Mouse (Mus musculus) limb, embryonic 11.5 days (tissue): Measurements from ENCODE around the gene Mettl7b. TPM values are rescaled to one million over a fixed set of nuclear protein-coding genes. Genes with fewer than 3 reads are reported as not detected.

ENCODE experiments used
- ATAC-seq: fragments of 200-750 bp; cut with Nextera tagmentation; 2 replicates; pipeline ENCODE4 v1.8.0; 2017; ENCODE audit warnings: low read depth; ENCODE audit not compliant: insufficient number of reproducible peaks, low FRiP score, low TSS enrichment
- DNase-seq: peaks from one replicate; pipeline ENCODE4 v3.0.0-alpha.2; 2015; ENCODE audit warnings: low spot score
- H3K27ac ChIP-seq: fragments of 300-500 bp; sonication (generic); replicated peaks from 2 replicates; pipeline ENCODE4 v1.5.1; 2014; ENCODE audit warnings: low read depth, mild to moderate bottlenecking, low read length
- H3K27me3 ChIP-seq: fragments of 300-500 bp; sonication (generic); 2 replicates; pipeline ENCODE4 v1.6.1; 2014; ENCODE audit warnings: mild to moderate bottlenecking, low read length, mixed read lengths; ENCODE audit not compliant: control insufficient read depth, insufficient read depth
- H3K36me3 ChIP-seq: fragments of 300-500 bp; sonication (generic); 2 replicates; pipeline ENCODE4 v1.6.1; 2014; ENCODE audit warnings: mild to moderate bottlenecking, low read length, moderate library complexity, mixed read lengths; ENCODE audit not compliant: control insufficient read depth, insufficient read depth
- H3K4me1 ChIP-seq: fragments of 300-500 bp; sonication (generic); 2 replicates; pipeline ENCODE4 v1.6.1; 2014; ENCODE audit warnings: low read length, mixed read lengths; ENCODE audit not compliant: control insufficient read depth, insufficient read depth
- H3K4me2 ChIP-seq: fragments of 300-500 bp; sonication (generic); 2 replicates; pipeline ENCODE4 v1.6.1; 2014; ENCODE audit warnings: low read depth, mild to moderate bottlenecking, moderate library complexity; ENCODE audit not compliant: severe bottlenecking
- H3K4me3 ChIP-seq: fragments of 300-500 bp; sonication (generic); 2 replicates; pipeline ENCODE4 v1.5.1; 2014; ENCODE audit warnings: low read depth, low read length
- H3K9ac ChIP-seq: fragments of 300-500 bp; sonication (generic); 2 replicates; pipeline ENCODE4 v1.6.1; 2014; ENCODE audit warnings: mild to moderate bottlenecking, low read length
- H3K9me3 ChIP-seq: fragments of 300-500 bp; sonication (generic); 2 replicates; pipeline ENCODE4 v1.6.1; 2016; ENCODE audit warnings: low read length; ENCODE audit not compliant: control insufficient read depth
- WGBS: fragments of 180-500 bp; shearing (Covaris S2); extraction: QIAGEN DNeasy Blood & Tissue Kit; methylation state at CpG from one replicate; pipeline ENCODE4 v1.1.7; 2014; 5-methylcytosine and 5-hydroxymethylcytosine counted together
- polyA plus RNA-seq: library from polyadenylated mRNA; unstranded; fragments of >200 nt; fragmentation: Nextera tagmentation; extraction: Ambion mirVana; gene quantifications from 2 replicates; pipeline ENCODE4 v1.2.1, GENCODE M21; 2014

The Mettl7b gene
- polyA plus RNA-seq, 1 experiment from 2014 or later: not detected

DNA sequence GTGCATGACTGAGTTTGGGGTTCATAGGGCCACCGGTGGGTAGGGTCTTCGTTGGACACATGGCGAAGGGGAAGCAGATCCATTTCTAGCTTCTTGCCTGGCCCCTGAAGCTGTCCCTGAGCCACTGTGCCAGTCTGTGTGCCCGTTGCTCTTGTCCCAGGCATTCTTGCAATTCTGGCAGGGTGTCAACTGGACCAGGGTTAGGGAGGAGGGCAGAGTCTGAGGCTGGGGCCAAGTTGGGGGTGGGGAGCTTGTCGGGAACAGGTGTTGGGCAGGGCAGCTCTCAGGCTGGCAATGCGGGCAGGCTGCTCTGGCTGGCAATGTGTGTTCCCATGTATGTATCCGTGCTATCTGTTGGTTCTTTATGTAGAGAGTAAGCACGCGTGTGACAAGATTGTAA, 22.3 kb downstream of the Mettl7b start:
- Histone ChIP-seq H3K36me3 (no peaks in the 10 kb centered on the region), H3K27ac (no peak overlapping the region), H3K4me3 (no peak overlapping the region), H3K9ac (no peak overlapping the region), H3K9me3 (no peaks in the 10 kb centered on the region), H3K27me3 (peaks cover 27% of the 10 kb centered on the region), H3K4me2 (no peak overlapping the region), H3K4me1 (peaks cover under 1% of the 10 kb centered on the region; the same call in 1 of the 2 replicates)
- 83% methylated on average over 9 of the region's 9 CpGs for WGBS
- no peak for DNase-seq
- ATAC-seq: no peak

DNA sequence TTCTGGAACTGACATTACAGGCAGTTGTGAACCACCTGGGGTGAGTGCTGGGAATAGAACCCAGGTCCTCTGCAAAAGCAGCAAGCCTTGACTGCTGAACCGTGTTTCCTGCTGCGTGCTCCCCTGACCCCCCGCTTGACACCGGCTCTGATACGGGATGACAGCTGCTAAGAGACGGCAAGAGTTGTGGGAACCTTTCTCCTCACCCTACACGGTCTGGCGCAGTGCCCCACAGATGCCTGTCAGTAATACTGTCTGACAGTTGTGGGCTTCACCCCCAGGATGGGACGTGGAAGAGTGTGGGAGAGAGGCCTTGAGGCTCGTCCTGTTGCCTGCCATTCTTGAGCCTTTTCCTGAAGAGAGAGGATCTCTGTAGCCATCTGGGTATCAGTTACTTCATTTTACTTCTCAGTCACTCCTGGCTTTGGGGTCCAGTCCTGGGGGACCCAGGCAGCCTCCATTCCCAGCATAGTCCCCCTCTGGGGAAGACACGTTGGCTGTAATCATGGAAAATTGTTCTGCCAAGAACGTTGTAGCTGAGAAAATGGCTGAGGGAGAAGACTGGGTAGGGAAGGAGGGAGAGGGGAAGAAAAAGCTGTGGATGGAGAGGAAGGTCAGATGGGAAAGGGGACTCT, 22.9 kb downstream of the Mettl7b start:
- DNase-seq (no peak), ATAC-seq (no peak)
- peaks cover 33% of the 10 kb centered on the region for H3K27me3 ChIP-seq
- H3K4me1 ChIP-seq: peaks cover 4% of the 10 kb centered on the region; the same call in 1 of the 2 replicates
- H3K4me2 ChIP-seq: no peak overlapping the region
- H3K27ac ChIP-seq: no peak overlapping the region
- WGBS: 73% methylated on average over 12 of the region's 12 CpGs
- H3K4me3 ChIP-seq: no peak overlapping the region
- no peaks in the 10 kb centered on the region for H3K36me3 ChIP-seq
- H3K9ac ChIP-seq: no peak overlapping the region
- no peaks in the 10 kb centered on the region for H3K9me3 ChIP-seq

DNA sequence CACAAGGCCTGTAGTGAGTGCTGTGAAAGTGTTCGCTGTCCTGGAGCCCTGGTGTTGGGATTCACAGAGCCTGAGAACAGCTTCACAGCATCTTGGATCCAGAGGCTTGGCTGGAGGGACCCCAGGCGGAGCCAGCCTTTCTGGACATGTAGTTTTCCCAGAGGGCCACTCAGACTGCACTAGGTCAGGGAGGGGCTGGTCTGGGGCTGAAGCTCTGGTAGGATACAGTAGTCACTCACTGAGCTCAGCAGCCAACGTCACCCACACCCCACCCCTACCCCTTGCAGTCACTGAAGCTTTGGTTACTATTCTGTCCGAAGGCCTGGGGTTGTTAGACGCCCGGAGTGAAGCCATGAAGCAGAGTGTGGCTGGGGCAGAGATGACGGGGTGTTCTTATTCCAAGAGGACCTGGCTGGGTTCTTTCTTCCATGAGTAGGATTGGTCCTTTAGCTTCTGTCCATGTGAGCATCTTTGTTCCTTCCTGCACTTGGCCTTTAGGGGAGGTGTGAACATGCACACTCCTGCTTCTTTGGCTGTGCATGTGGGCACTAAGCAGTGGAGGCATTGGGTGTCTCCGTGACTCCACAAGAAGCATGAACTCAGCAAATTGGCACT, 24.9 kb downstream of the Mettl7b start:
- H3K9me3 ChIP-seq: no peaks in the 10 kb centered on the region
- ATAC-seq (no peak), DNase-seq (no peak)
- no peak overlapping the region for H3K4me3 ChIP-seq
- no peak overlapping the region for H3K9ac ChIP-seq
- no peaks in the 10 kb centered on the region for H3K36me3 ChIP-seq
- peaks cover 4% of the 10 kb centered on the region; the same call in 1 of the 2 replicates for H3K4me1 ChIP-seq
- no peak overlapping the region for H3K27ac ChIP-seq
- H3K27me3 ChIP-seq: peaks cover 45% of the 10 kb centered on the region
- no peak overlapping the region for H3K4me2 ChIP-seq
- WGBS: 70% methylated on average over 8 of the region's 8 CpGs

DNA sequence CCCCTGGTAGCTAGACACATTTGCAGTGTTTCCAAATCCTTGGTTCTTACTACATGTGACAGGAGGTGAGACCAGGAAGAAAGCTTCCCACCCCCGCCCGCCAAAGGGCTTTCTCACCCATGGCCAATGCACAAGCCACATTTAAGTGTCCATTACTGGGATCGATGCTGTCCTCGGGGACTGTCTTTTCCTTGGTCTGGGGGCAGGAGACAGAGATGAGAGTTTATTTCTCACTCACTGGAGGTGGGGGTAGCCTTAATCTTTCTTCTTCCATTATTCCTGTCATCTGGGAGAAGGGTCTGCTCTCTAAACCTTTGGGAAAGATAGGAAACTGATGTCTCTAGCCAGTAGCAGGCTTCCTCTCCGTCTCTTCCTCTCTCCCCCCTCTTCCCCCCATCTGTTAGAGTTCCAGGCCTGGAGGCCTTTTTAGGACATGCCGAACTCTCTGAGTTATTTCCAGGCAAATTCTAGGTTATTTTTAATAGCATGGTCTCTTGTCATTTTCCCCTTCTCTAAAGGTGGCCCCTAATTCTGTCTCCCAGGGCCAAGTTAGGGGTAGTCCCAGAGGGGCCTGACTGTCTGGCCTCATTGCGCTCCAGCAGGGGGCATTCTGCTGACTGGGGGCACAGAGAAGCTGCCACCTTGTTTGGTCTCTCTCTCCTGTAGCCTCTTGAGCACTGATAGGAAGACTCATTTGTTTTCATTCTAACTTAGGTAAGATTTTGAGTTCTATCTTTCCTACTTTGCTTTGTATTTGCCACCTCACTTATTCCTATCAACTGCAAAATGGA, 25.6 kb downstream of the Mettl7b start:
- H3K4me1 ChIP-seq: peaks cover 4% of the 10 kb centered on the region; the same call in 1 of the 2 replicates
- H3K4me2 ChIP-seq: no peak overlapping the region
- no peak overlapping the region for H3K9ac ChIP-seq
- no peak overlapping the region for H3K4me3 ChIP-seq
- H3K36me3 ChIP-seq: no peaks in the 10 kb centered on the region
- H3K27me3 ChIP-seq: peaks cover 45% of the 10 kb centered on the region
- WGBS: 61% methylated on average over 7 of the region's 7 CpGs
- DNase-seq (no peak), ATAC-seq (no peak)
- H3K27ac ChIP-seq: no peak overlapping the region
- no peaks in the 10 kb centered on the region for H3K9me3 ChIP-seq

DNA sequence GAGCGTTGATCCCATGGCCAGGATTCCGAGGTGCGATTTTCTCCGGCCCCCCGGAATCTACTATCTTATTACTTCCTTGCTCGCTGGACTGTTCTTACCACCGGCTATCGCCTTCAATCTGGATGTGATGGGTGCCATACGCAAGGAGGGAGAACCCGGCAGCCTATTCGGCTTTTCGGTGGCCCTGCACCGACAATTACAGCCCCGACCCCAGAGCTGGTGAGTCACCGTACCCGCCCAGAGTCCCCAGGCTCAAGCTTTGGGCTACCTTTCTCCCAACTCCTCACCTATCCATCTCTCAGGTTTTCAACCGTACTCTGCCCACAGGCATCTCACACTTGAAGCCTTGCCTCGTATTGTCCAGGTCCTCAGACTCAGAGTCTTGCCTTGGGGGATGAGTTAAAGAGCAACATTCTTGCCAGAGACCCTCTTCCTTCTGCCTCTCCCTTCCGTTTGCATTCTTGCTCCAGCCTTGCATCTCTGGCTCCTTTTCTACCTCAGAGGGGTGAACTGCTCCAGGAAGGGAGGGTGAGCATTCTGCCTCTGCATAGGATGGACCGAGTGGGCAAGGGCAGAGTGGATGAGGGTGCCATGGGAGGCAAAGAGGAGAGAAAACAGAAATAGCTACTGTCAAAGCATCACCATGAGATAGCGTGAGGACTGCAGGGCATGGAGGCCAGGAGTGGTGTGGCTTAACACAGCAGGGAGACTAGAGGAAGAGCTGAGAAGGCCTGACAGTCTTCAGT, 26.6 kb downstream of the Mettl7b start:
- Histone ChIP-seq H3K9ac (no peak overlapping the region), H3K9me3 (no peaks in the 10 kb centered on the region), H3K4me1 (peaks cover 4% of the 10 kb centered on the region; the same call in 1 of the 2 replicates), H3K27ac (no peak overlapping the region), H3K4me3 (peak overlapping the region; percentile 39), H3K4me2 (peak overlapping the region; percentile 78), H3K27me3 (peaks cover 45% of the 10 kb centered on the region), H3K36me3 (no peaks in the 10 kb centered on the region)
- peak; percentile 11; the same call in 1 of the 2 replicates for ATAC-seq
- 2% methylated on average over 21 of the region's 21 CpGs for WGBS
- DNase-seq: no peak

DNA sequence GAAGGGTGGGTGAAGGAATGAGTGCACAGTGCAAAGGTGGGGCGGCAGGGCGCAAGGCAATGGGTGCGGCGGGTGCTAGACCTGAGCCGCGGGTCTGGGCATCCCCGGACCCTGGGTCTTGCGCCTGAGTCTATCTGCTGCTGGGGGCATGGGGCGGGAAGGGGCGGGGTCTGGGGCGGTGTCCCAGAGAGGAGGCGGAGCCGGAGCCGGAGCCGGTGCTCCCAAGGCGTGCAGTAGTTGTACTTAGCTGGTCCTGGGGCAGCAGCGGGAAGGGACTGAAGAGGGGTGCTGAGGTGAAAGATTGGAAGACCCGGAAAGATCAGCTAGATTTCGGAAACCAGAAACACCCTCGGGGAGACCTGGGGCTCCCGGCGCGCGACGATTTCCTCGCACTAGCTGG, 27.2 kb downstream of the Mettl7b start, which contains the start of gene Itga7:
Gene Itga7 (plus strand): TSS at position 245 of the 400 bp plus-strand sequence.
- no peak within 1 kb of the TSS for H3K27ac ChIP-seq
- peaks cover 48% of the 10 kb centered on the region for H3K27me3 ChIP-seq
- 0% methylated on average over 26 of the region's 26 CpGs for WGBS
- H3K9ac ChIP-seq: peak within 1 kb of the TSS; percentile 17; the same call in 1 of the 2 replicates
- no peaks in the 10 kb centered on the region for H3K36me3 ChIP-seq
- no peaks in the 10 kb centered on the region for H3K9me3 ChIP-seq
- DNase-seq (peak; percentile 64), ATAC-seq (peak; percentile 80)
- H3K4me3 ChIP-seq: peak within 1 kb of the TSS; percentile 39
- peaks cover 4% of the 10 kb centered on the region; the same call in 1 of the 2 replicates for H3K4me1 ChIP-seq
- peak within 1 kb of the TSS; percentile 78 for H3K4me2 ChIP-seq

DNA sequence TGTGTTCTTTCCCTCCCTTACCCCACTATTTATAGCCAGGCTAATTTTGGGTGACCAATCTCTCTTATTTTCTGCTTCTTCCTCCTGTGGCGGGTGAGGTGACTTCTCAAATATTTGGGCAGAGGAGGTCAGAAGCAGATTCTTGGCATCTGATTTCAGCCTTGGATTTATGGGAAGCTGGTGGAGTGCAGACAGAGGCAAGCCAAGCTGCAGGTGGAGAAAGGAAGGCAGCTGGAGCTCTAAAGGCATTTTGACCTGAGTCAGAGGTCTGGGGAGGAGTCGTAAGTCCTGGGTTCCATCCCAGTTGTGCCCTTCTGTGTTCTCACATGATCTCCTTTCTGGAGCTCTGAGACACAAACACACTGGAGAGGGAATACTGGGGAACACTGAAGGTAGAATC, 29.3 kb downstream of the Mettl7b start:
- peaks cover 50% of the 10 kb centered on the region for H3K27me3 ChIP-seq
- H3K9me3 ChIP-seq: no peaks in the 10 kb centered on the region
- 68% methylated on average over 2 of the region's 2 CpGs for WGBS
- H3K4me3 ChIP-seq: no peak overlapping the region
- no peak for ATAC-seq
- H3K9ac ChIP-seq: no peak overlapping the region
- no peak overlapping the region for H3K27ac ChIP-seq
- no peak for DNase-seq
- H3K4me2 ChIP-seq: no peak overlapping the region
- peaks cover 4% of the 10 kb centered on the region; the same call in 1 of the 2 replicates for H3K4me1 ChIP-seq
- no peaks in the 10 kb centered on the region for H3K36me3 ChIP-seq
